Comparison of ENCODE assay signal across 9 mouse cellular contexts in the genomic region with DNA sequence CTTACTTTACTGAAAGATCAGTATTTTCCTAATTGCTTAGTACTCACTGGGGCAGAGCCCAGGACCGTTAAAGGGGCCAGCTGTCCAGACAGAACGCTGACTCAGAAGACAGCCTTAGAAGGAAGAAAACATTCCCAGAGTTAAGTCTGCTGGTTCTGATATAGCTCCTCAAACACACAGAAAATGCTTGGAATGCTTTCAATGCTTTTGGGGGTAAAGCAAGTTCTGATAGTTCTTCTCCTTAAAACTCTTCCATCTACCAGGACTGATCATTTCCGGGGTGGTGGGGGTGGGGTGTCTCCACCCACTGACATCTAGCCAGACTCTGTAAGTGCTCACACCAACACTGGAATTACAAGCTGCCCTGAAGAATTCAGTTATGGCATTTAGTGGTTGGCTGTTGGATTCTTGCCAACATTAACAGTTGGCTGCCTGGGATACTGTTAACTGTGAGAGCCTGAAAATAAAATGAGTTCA.
A peak's percentile ranks its signal among the peaks of the same experiment; 100 is the strongest.
DNase-seq lines count a peak whose midpoint lies in the region; ATAC-seq and TF ChIP-seq lines count a peak whose summit lies in the region.
"Had no signal": no experiment of that assay in that cellular context is flagged by ENCODE, and none has a peak within 500 bp of the region (broad histone marks: within the 10 kb centered on the region; RNA-seq: fewer than 3 reads in every experiment).

No protein-coding gene starts in this region.

- TF ChIP-seq CTCF in kidney, postnatal 0 days (IDR thresholded peaks at IDR 0.05; ENCODE audit: low read depth): no peak

- H3K27ac ChIP-seq in limb, embryonic 12.5 days: peak overlapping the region; percentile 84
- H3K27ac ChIP-seq in limb, embryonic 10.5 days: no peak overlapping the region
- H3K27ac ChIP-seq in brown adipose tissue, adult 24 weeks (replicated peaks; ENCODE audit: low read depth, low read length): 0 out of 2 replicates have a peak overlapping the region, but pooled peaks have one; percentile 3
- peak overlapping the region; percentile 75 for H3K27ac ChIP-seq in kidney, postnatal 0 days

- peak overlapping the region; percentile 30 for H3K4me2 ChIP-seq in limb, embryonic 12.5 days
- H3K4me2 ChIP-seq in kidney, postnatal 0 days (ENCODE audit: low read length): no peak overlapping the region
- H3K4me2 ChIP-seq: liver, embryonic 13.5 days had no signal

- H3K36me3 ChIP-seq in limb, embryonic 12.5 days: peaks cover 34% of the 10 kb centered on the region
- H3K36me3 ChIP-seq in limb, embryonic 10.5 days: peaks cover 46% of the 10 kb centered on the region
- H3K36me3 ChIP-seq in kidney, postnatal 0 days (ENCODE audit: insufficient read depth, low read length): peaks cover 7% of the 10 kb centered on the region

- DNase-seq in limb, embryonic 10.5 days (ENCODE audit: low spot score): no peak
- DNase-seq in heart, adult 8-10 months (ENCODE audit: low spot score): peak; percentile 35
- DNase-seq in kidney, postnatal 0 days (ENCODE audit: low spot score): peak; percentile 79
- DNase-seq in lung, postnatal 14 days: peak; percentile 47
- DNase-seq in adrenal gland, postnatal 25 days: no peak
- no peak for DNase-seq in adrenal gland, adult (ENCODE audit: inconsistent age in 2 of 2, low spot score in 1 of 2)
- DNase-seq: liver, embryonic 13.5 days had no signal

- H3K27me3 ChIP-seq in limb, embryonic 12.5 days: no peaks in the 10 kb centered on the region
- H3K27me3 ChIP-seq in limb, embryonic 10.5 days (ENCODE audit: low read depth, poor library complexity, severe bottlenecking): no peaks in the 10 kb centered on the region
- H3K27me3 ChIP-seq in kidney, postnatal 0 days (ENCODE audit: insufficient read depth, low read length): no peaks in the 10 kb centered on the region
- H3K27me3 ChIP-seq: liver, embryonic 13.5 days had no signal

- no peak overlapping the region for H3K4me3 ChIP-seq in limb, embryonic 12.5 days (replicated peaks)
- H3K4me3 ChIP-seq in limb, embryonic 10.5 days: no peak overlapping the region
- H3K4me3 ChIP-seq in brown adipose tissue, adult 24 weeks (ENCODE audit: insufficient read depth, low read depth, low read length): no peak overlapping the region
- H3K4me3 ChIP-seq in kidney, postnatal 0 days (replicated peaks; ENCODE audit: low read depth, low read length): no peak overlapping the region
- H3K4me3 ChIP-seq: liver, embryonic 13.5 days had no signal

- 24% methylated on average over 3 of the region's 3 CpGs for WGBS in limb, embryonic 12.5 days
- 56% methylated on average over 3 of the region's 3 CpGs for WGBS in limb, embryonic 10.5 days
- 11% methylated on average over 3 of the region's 3 CpGs for WGBS in kidney, postnatal 0 days

- peaks cover 30% of the 10 kb centered on the region for H3K4me1 ChIP-seq in limb, embryonic 12.5 days (replicated peaks)
- peaks cover 5% of the 10 kb centered on the region; the same call in 1 of the 2 replicates for H3K4me1 ChIP-seq in limb, embryonic 10.5 days
- peaks cover 2% of the 10 kb centered on the region; the same call in 1 of the 2 replicates for H3K4me1 ChIP-seq in brown adipose tissue, adult 24 weeks (ENCODE audit: control insufficient read depth, insufficient read depth, insufficient read length, low read length)
- H3K4me1 ChIP-seq in kidney, postnatal 0 days (replicated peaks; ENCODE audit: insufficient read depth, low read length): peaks cover 4% of the 10 kb centered on the region; the same call in 1 of the 2 replicates

- H3K9me3 ChIP-seq in limb, embryonic 12.5 days: no peaks in the 10 kb centered on the region
- H3K9me3 ChIP-seq in limb, embryonic 10.5 days (replicated peaks): no peaks in the 10 kb centered on the region
- no peaks in the 10 kb centered on the region for H3K9me3 ChIP-seq in kidney, postnatal 0 days (replicated peaks; ENCODE audit: low read length)
- H3K9me3 ChIP-seq: liver, embryonic 13.5 days had no signal

- H3K9ac ChIP-seq in limb, embryonic 12.5 days (replicated peaks): no peak overlapping the region
- H3K9ac ChIP-seq in kidney, postnatal 0 days (ENCODE audit: low read depth, low read length): no peak overlapping the region
- H3K9ac ChIP-seq: liver, embryonic 13.5 days had no signal

- 0 out of 2 replicates have a peak, but pooled peaks have one; percentile 52 for ATAC-seq in limb, embryonic 12.5 days (ENCODE audit: insufficient number of reproducible peaks, insufficient read depth, low FRiP score, low TSS enrichment, low read depth)
- ATAC-seq in kidney, postnatal 0 days (replicated peaks; ENCODE audit: low FRiP score, low read depth): 0 out of 2 replicates have a peak, but pooled peaks have one; percentile 46

Comparison
In these comparisons a context has a peak if more than half of its experiments do, and no peak if none do; other contexts are left out.
1. DNase-seq: peak in heart, adult 8-10 months (single experiment), kidney, postnatal 0 days (single experiment) and lung, postnatal 14 days (single experiment); none in limb, embryonic 10.5 days (single experiment), adrenal gland, postnatal 25 days (single experiment) and adrenal gland, adult (0 of 2).